Mouse (Mus musculus): ENCODE data around the gene Tenm1. TPM values are rescaled to one million over a fixed set of nuclear protein-coding genes. Genes with fewer than 3 reads are reported as not detected.

Gene Tenm1
- polyA plus RNA-seq, 1 experiment from 2014 or later = 8.2 TPM

- no peak for ATAC-seq
- Histone ChIP-seq H3K4me1 (no peaks in the 10 kb centered on the region), H3K4me3 (no peak overlapping the region), H3K4me2 (no peak overlapping the region), H3K27me3 (no peaks in the 10 kb centered on the region), H3K9ac (no peak overlapping the region), H3K9me3 (replicated peaks) (no peaks in the 10 kb centered on the region), H3K36me3 (ENCODE audit: poor library complexity, severe bottlenecking) (no peaks in the 10 kb centered on the region), H3K27ac (no peak overlapping the region)
- 75% methylated on average over 4 of the region's 4 CpGs for WGBS
Measured at GRCm38 (mm10) chrX:43235844-43236243, 193.1 kb downstream of the Tenm1 start.

DNA sequence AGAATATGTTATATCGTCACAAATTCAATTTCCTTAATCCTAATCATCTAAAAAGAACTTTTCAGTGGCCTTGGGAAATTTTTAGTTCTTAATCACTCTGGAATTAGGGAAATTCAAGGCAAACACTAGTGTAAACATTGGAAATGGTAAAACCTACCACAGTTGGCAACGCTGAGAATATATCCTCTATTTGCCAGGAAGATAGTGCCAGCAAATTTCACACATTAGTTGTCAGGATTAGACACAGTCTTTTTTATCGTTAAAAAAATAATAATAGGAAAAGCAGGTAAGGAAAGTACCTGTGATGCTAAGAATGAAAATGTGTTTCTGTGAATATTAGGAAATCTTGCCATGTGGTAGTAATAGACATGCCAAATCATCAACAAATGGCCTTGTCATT, 223.9 kb downstream of the Tenm1 start:
- Histone ChIP-seq H3K4me2 (no peak overlapping the region), H3K4me1 (no peaks in the 10 kb centered on the region), H3K9me3 (replicated peaks) (no peaks in the 10 kb centered on the region), H3K4me3 (no peak overlapping the region), H3K27me3 (no peaks in the 10 kb centered on the region), H3K9ac (no peak overlapping the region), H3K27ac (no peak overlapping the region), H3K36me3 (ENCODE audit: poor library complexity, severe bottlenecking) (no peaks in the 10 kb centered on the region)
- WGBS = 86% methylated on average over 3 of the region's 3 CpGs
- no peak for ATAC-seq

DNA sequence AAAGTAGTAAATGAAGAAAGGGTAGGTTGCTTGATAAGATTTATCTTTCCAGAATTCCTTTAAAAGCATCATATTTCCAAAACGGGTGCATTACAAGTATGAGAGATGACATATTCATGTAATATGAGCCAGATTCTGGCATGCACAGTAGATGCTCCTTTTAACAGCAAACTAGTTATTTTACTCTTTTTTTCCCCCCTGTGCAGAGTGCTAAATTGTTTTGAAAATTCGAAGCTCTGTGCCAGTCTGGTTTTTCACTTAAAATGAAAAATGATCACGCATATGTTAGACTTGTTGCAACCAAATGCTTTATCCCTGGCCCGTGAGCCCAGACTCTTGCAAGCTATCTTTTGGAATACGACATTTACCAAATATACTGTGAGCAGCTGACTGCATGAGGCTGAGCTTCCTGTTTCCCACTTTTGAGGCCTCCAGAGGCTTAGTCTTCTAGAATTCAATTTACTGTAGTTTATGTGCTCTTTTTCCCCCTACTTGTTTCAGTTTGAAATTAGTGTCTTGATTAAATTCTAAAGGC, 226.6 kb downstream of the Tenm1 start:
- no peak overlapping the region for H3K4me2 ChIP-seq
- no peak overlapping the region for H3K4me3 ChIP-seq
- 82% methylated on average over 5 of the region's 5 CpGs for WGBS
- no peak overlapping the region for H3K27ac ChIP-seq
- ATAC-seq = no peak
- no peak overlapping the region for H3K9ac ChIP-seq
- H3K36me3 ChIP-seq (ENCODE audit: poor library complexity, severe bottlenecking) = no peaks in the 10 kb centered on the region
- H3K9me3 ChIP-seq (replicated peaks) = no peaks in the 10 kb centered on the region
- H3K4me1 ChIP-seq = no peaks in the 10 kb centered on the region
- H3K27me3 ChIP-seq = no peaks in the 10 kb centered on the region

DNA sequence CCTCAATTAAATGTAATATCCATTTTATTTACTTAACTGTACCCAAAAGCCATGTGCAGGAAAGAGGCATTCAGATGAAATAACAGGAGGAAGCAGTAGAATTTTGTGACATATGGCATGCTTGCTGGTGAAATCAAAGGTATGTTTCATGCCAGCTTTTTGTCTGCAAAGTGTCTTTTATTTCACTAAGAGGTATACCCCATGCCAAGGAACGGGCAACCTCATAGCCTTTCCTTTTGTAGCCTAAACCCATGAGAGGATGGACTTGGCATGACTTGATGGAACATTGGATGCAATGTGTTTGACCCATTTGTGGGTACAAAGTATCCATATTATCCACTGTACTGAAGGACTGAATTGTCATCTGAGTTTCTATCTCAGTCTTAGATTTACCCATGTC, 246.0 kb downstream of the Tenm1 start:
- Histone ChIP-seq H3K36me3 (ENCODE audit: poor library complexity, severe bottlenecking) (no peaks in the 10 kb centered on the region), H3K9ac (no peak overlapping the region), H3K4me3 (no peak overlapping the region), H3K9me3 (replicated peaks) (no peaks in the 10 kb centered on the region), H3K4me2 (no peak overlapping the region), H3K27ac (no peak overlapping the region), H3K27me3 (no peaks in the 10 kb centered on the region), H3K4me1 (no peaks in the 10 kb centered on the region)
- WGBS = 78% methylated on average over 1 of the region's 1 CpGs
- no peak for ATAC-seq

- Histone ChIP-seq H3K36me3 (ENCODE audit: poor library complexity, severe bottlenecking) (no peaks in the 10 kb centered on the region), H3K4me2 (no peak overlapping the region), H3K9me3 (replicated peaks) (no peaks in the 10 kb centered on the region), H3K4me3 (no peak overlapping the region), H3K27me3 (no peaks in the 10 kb centered on the region), H3K9ac (no peak overlapping the region), H3K4me1 (no peaks in the 10 kb centered on the region), H3K27ac (no peak overlapping the region)
- WGBS = 79% methylated on average over 3 of the region's 3 CpGs
- peak; percentile 24; the same call in 1 of the 2 replicates for ATAC-seq
Measured at GRCm38 (mm10) chrX:43151561-43151960, 277.4 kb downstream of the Tenm1 start.

GRCm38 (mm10) chrX:43129696-43130095, 299.2 kb downstream of the Tenm1 start:
- WGBS = 66% methylated on average over 2 of the region's 2 CpGs

GRCm38 (mm10) chrX:43122491-43122890, 306.4 kb downstream of the Tenm1 start:
- Histone ChIP-seq H3K4me1 (no peaks in the 10 kb centered on the region), H3K4me3 (no peak overlapping the region), H3K27ac (no peak overlapping the region), H3K27me3 (no peaks in the 10 kb centered on the region), H3K36me3 (ENCODE audit: poor library complexity, severe bottlenecking) (no peaks in the 10 kb centered on the region), H3K4me2 (no peak overlapping the region), H3K9ac (no peak overlapping the region), H3K9me3 (replicated peaks) (no peaks in the 10 kb centered on the region)
- WGBS = 77% methylated on average over 1 of the region's 1 CpGs
- ATAC-seq = no peak

More at GRCm38 (mm10) chrX:43129696-43130095, 299.2 kb downstream of the Tenm1 start:
- Histone ChIP-seq H3K27me3 (no peaks in the 10 kb centered on the region), H3K4me3 (no peak overlapping the region), H3K9ac (no peak overlapping the region), H3K36me3 (ENCODE audit: poor library complexity, severe bottlenecking) (no peaks in the 10 kb centered on the region), H3K9me3 (replicated peaks) (no peaks in the 10 kb centered on the region), H3K4me1 (no peaks in the 10 kb centered on the region), H3K27ac (no peak overlapping the region), H3K4me2 (no peak overlapping the region)
- no peak for ATAC-seq

- Histone ChIP-seq H3K9me3 (replicated peaks) (no peaks in the 10 kb centered on the region), H3K4me3 (no peak overlapping the region), H3K27ac (no peak overlapping the region), H3K36me3 (ENCODE audit: poor library complexity, severe bottlenecking) (no peaks in the 10 kb centered on the region), H3K9ac (no peak overlapping the region), H3K4me2 (no peak overlapping the region), H3K4me1 (no peaks in the 10 kb centered on the region), H3K27me3 (no peaks in the 10 kb centered on the region)
- 79% methylated on average over 1 of the region's 1 CpGs for WGBS
- no peak for ATAC-seq
Measured at GRCm38 (mm10) chrX:43122001-43122400, 306.9 kb downstream of the Tenm1 start.

DNA sequence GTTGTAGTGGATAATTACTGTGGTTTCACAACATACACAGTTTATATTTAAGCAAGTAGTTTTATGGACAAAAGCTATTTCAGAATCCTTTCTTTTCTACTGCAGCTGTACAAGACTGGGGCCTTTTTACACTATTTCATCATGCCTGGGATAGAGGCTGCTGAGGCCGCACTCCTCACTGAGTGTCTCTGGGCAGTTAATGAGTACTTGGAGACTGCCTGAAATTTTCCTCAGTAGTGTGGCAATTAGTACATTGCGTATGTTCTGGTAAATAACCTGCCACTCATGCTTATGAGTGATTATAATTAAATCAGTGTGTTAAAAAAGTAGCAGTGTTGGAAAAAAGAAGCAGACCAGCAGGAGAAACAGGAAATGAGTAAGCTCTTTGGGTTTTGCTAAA, 442.8 kb downstream of the Tenm1 start:
- Histone ChIP-seq H3K4me3 (no peak overlapping the region), H3K4me1 (no peaks in the 10 kb centered on the region), H3K9me3 (replicated peaks) (no peaks in the 10 kb centered on the region), H3K36me3 (ENCODE audit: poor library complexity, severe bottlenecking) (no peaks in the 10 kb centered on the region), H3K4me2 (no peak overlapping the region), H3K9ac (no peak overlapping the region), H3K27ac (no peak overlapping the region), H3K27me3 (no peaks in the 10 kb centered on the region)
- ATAC-seq = peak; percentile 55; the same call in 1 of the 2 replicates
- WGBS = 41% methylated on average over 2 of the region's 2 CpGs

- H3K4me1 ChIP-seq = no peaks in the 10 kb centered on the region
- H3K4me2 ChIP-seq = no peak overlapping the region
- no peaks in the 10 kb centered on the region for H3K9me3 ChIP-seq (replicated peaks)
- H3K27ac ChIP-seq = no peak overlapping the region
- no peak overlapping the region for H3K4me3 ChIP-seq
- H3K27me3 ChIP-seq = no peaks in the 10 kb centered on the region
- no peak for ATAC-seq
- H3K9ac ChIP-seq = no peak overlapping the region
- WGBS = 0% methylated on average over 1 of the region's 1 CpGs
- H3K36me3 ChIP-seq (ENCODE audit: poor library complexity, severe bottlenecking) = no peaks in the 10 kb centered on the region
Measured at GRCm38 (mm10) chrX:42973562-42973961, 455.4 kb downstream of the Tenm1 start.

DNA sequence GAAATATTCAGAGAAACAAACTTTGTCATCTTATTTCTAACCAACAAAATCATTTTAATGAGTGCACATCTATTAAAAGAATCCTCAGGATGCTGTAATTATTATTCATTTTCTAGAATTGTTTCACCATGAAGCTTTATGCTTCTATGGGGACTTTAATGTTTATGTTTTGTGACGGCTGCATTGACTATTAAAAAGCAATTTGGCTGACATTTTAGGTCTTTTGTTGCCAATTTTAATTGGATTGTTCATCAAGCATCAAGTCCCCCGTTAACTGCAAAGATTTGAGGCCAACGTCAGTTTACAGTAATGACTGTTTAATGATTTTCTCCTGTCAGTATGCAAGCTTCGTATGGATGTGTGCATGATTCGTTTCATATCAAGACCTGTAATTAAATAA, 461.3 kb downstream of the Tenm1 start:
- no peaks in the 10 kb centered on the region for H3K36me3 ChIP-seq (ENCODE audit: poor library complexity, severe bottlenecking)
- no peaks in the 10 kb centered on the region for H3K9me3 ChIP-seq (replicated peaks)
- H3K4me1 ChIP-seq = no peaks in the 10 kb centered on the region
- no peak overlapping the region for H3K27ac ChIP-seq
- no peaks in the 10 kb centered on the region for H3K27me3 ChIP-seq
- H3K4me3 ChIP-seq = no peak overlapping the region
- no peak overlapping the region for H3K4me2 ChIP-seq
- H3K9ac ChIP-seq = no peak overlapping the region
- no peak for ATAC-seq
- WGBS = 44% methylated on average over 5 of the region's 5 CpGs

DNA sequence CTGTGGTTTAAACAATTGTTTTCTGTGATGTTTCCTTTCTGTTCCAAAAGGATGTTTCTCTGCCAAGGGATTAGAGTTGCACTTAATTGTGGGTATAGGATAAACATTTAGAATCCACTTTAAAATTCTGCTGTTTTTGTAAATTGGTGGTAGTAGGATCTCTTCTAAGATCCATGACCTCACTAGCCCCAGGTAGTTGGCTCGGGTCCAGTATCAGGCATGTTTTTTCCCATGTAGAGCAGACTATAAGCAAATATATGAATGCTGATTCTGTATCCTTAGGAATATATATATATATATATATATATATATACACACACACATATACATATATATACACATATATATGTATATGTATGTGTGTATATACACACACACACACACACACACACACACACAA, 567.2 kb downstream of the Tenm1 start:
- whole genome bisulfite sequencing = 80% methylated on average over 1 of the region's 1 CpGs
- H3K27me3 ChIP-seq = no peaks in the 10 kb centered on the region
- no peaks in the 10 kb centered on the region for H3K9me3 ChIP-seq (replicated peaks)
- H3K4me3 ChIP-seq = no peak overlapping the region
- no peaks in the 10 kb centered on the region for H3K4me1 ChIP-seq
- H3K27ac ChIP-seq = no peak overlapping the region
- no peak overlapping the region for H3K4me2 ChIP-seq
- H3K9ac ChIP-seq = no peak overlapping the region
- no peak for ATAC-seq
- no peaks in the 10 kb centered on the region for H3K36me3 ChIP-seq (ENCODE audit: poor library complexity, severe bottlenecking)

DNA sequence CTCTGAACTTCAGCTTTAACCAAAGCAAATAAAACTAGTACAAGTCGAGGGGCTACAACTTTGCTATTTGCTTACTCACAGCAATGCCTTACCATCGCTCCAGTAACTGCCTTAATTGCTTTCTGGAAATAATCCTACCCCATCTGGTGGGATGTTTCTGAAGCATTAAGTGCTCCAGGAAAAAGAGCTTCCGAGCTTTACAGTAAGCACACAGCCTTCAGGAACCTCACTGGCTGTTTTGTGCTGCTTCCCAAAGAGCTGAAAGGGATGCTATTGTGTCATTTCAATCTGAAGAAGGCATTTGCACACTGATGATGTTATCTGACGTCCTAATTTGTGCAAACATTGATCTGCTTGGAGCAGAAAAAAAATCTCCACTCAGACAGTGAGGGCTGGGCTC, 647.4 kb downstream of the Tenm1 start:
- Histone ChIP-seq H3K27ac (no peak overlapping the region), H3K4me3 (no peak overlapping the region), H3K9ac (no peak overlapping the region), H3K4me1 (no peaks in the 10 kb centered on the region), H3K9me3 (replicated peaks) (no peaks in the 10 kb centered on the region), H3K36me3 (ENCODE audit: poor library complexity, severe bottlenecking) (no peaks in the 10 kb centered on the region), H3K27me3 (no peaks in the 10 kb centered on the region), H3K4me2 (no peak overlapping the region)
- WGBS = 46% methylated on average over 4 of the region's 4 CpGs
- ATAC-seq = no peak

Measured in forebrain, embryonic 13.5 days (tissue).